Mouse (Mus musculus) limb, embryonic 15.5 days (tissue): Measurements from ENCODE around the gene Uhrf1bp1l. TPM values are rescaled to one million over a fixed set of nuclear protein-coding genes. Genes with fewer than 3 reads are reported as not detected.

Experiments used
- ATAC-seq: fragments of 200-750 bp; cut with Nextera tagmentation; 2 replicates; pipeline ENCODE4 v1.8.0; 2017; ENCODE audit warnings: low read depth, moderate TSS enrichment; ENCODE audit not compliant: insufficient number of reproducible peaks, low FRiP score, low TSS enrichment
- H3K27ac ChIP-seq: fragments of 300-500 bp; sonication (generic); 2 replicates; pipeline ENCODE4 v1.5.1; 2015; ENCODE audit warnings: moderate library complexity, mild to moderate bottlenecking, inconsistent platforms
- H3K27me3 ChIP-seq: fragments of 300-500 bp; sonication (generic); 2 replicates; pipeline ENCODE4 v1.6.1; 2015; ENCODE audit warnings: inconsistent platforms
- H3K36me3 ChIP-seq: fragments of 300-500 bp; sonication (generic); 2 replicates; pipeline ENCODE4 v1.6.1; 2015; ENCODE audit warnings: inconsistent platforms
- H3K4me1 ChIP-seq: fragments of 300-500 bp; sonication (generic); 2 replicates; pipeline ENCODE4 v1.6.1; 2015; ENCODE audit warnings: inconsistent platforms
- H3K4me2 ChIP-seq: fragments of 300-500 bp; sonication (generic); 2 replicates; pipeline ENCODE4 v1.6.1; 2015; ENCODE audit warnings: mild to moderate bottlenecking, inconsistent platforms
- H3K4me3 ChIP-seq: fragments of 300-500 bp; sonication (generic); 2 replicates; pipeline ENCODE4 v1.5.1; 2015; ENCODE audit warnings: mild to moderate bottlenecking, inconsistent platforms
- H3K9ac ChIP-seq: fragments of 300-500 bp; sonication (generic); 2 replicates; pipeline ENCODE4 v1.6.1; 2015; ENCODE audit warnings: inconsistent platforms
- H3K9me3 ChIP-seq: fragments of 300-500 bp; sonication (generic); 2 replicates; pipeline ENCODE4 v1.6.1; 2016; ENCODE audit warnings: inconsistent platforms
- WGBS: fragments of 180-500 bp; shearing (Covaris S2); methylation state at CpG from one replicate; pipeline ENCODE4 v1.1.7; 2015; 5-methylcytosine and 5-hydroxymethylcytosine counted together
- polyA plus RNA-seq: library from polyadenylated mRNA; unstranded; fragments of >200 nt; fragmentation: Nextera tagmentation; extraction: Ambion mirVana; gene quantifications from 2 replicates; pipeline ENCODE4 v1.2.1, GENCODE M21; 2015

Uhrf1bp1l gene
- polyA plus RNA-seq, 1 experiment from 2014 or later, result 19.9 TPM

DNA sequence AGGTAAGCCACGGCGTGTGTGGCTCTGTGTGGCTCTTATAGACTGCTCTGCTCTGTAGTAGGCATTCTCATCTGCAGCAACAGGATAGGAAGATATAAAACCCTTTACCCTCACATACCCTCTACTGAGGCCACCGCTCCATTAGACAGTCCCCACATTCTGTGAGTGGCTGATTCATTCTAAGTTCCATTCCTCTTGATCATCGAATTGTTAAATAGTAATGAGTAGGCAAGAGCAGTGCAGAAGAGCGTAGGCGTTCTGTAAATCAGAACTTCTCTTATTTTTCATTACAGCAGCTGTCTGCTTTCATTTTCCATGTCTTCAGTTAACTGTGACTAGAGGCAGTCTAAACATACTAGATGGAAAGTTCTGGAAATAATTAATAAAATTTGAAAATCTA is 31.2 kb downstream of the Uhrf1bp1l start:
- WGBS, result 89% methylated on average over 6 of the region's 6 CpGs
- H3K36me3 ChIP-seq, result peaks cover 5% of the 10 kb centered on the region; the same call in 1 of the 2 replicates

GRCm38 (mm10) chr10:89791870-89792269 is 47.1 kb downstream of the Uhrf1bp1l start:
- ATAC-seq, result no peak
- 89% methylated on average over 4 of the region's 4 CpGs for WGBS
- Histone ChIP-seq H3K4me3 (no peak overlapping the region), H3K36me3 (peaks cover 10% of the 10 kb centered on the region), H3K27me3 (no peaks in the 10 kb centered on the region), H3K4me1 (no peaks in the 10 kb centered on the region), H3K9ac (no peak overlapping the region), H3K9me3 (no peaks in the 10 kb centered on the region), H3K27ac (no peak overlapping the region), H3K4me2 (no peak overlapping the region)

More for the DNA sequence above, 31.2 kb downstream of the Uhrf1bp1l start:
- Histone ChIP-seq H3K4me1 (no peaks in the 10 kb centered on the region), H3K9me3 (no peaks in the 10 kb centered on the region), H3K4me2 (no peak overlapping the region), H3K27ac (no peak overlapping the region), H3K4me3 (no peak overlapping the region), H3K9ac (no peak overlapping the region), H3K27me3 (no peaks in the 10 kb centered on the region)
- ATAC-seq, result no peak

- WGBS, result 85% methylated on average over 6 of the region's 6 CpGs
- H3K9me3 ChIP-seq, result no peaks in the 10 kb centered on the region
- no peak overlapping the region for H3K4me2 ChIP-seq
- peaks cover 7% of the 10 kb centered on the region for H3K36me3 ChIP-seq
- H3K4me1 ChIP-seq, result no peaks in the 10 kb centered on the region
- no peak overlapping the region for H3K4me3 ChIP-seq
- no peak for ATAC-seq
- no peak overlapping the region for H3K9ac ChIP-seq
- no peak overlapping the region for H3K27ac ChIP-seq
- H3K27me3 ChIP-seq, result no peaks in the 10 kb centered on the region
These were observed 49.3 kb downstream of the Uhrf1bp1l start for GRCm38 (mm10) chr10:89794121-89794520.

GRCm38 (mm10) chr10:89819146-89819545 is 74.4 kb downstream of the Uhrf1bp1l start:
- 53% methylated on average over 4 of the region's 4 CpGs for WGBS

GRCm38 (mm10) chr10:89823906-89824305 is 79.1 kb downstream of the Uhrf1bp1l start:
- H3K9ac ChIP-seq, result no peak overlapping the region
- no peak for ATAC-seq
- 41% methylated on average over 2 of the region's 2 CpGs for WGBS

More at GRCm38 (mm10) chr10:89819146-89819545, 74.4 kb downstream of the Uhrf1bp1l start:
- no peak overlapping the region for H3K27ac ChIP-seq
- H3K9me3 ChIP-seq, result no peaks in the 10 kb centered on the region
- no peak overlapping the region for H3K9ac ChIP-seq
- H3K4me3 ChIP-seq, result no peak overlapping the region
- no peaks in the 10 kb centered on the region for H3K4me1 ChIP-seq
- ATAC-seq, result no peak
- H3K27me3 ChIP-seq, result no peaks in the 10 kb centered on the region
- no peak overlapping the region for H3K4me2 ChIP-seq
- peaks cover 16% of the 10 kb centered on the region for H3K36me3 ChIP-seq

GRCm38 (mm10) chr10:89826896-89827295 is 82.1 kb downstream of the Uhrf1bp1l start:
- H3K4me2 ChIP-seq, result no peak overlapping the region
- no peak overlapping the region for H3K9ac ChIP-seq
- ATAC-seq, result no peak
- H3K9me3 ChIP-seq, result no peaks in the 10 kb centered on the region
- 67% methylated on average over 3 of the region's 3 CpGs for WGBS
- H3K27ac ChIP-seq, result no peak overlapping the region
- H3K27me3 ChIP-seq, result no peaks in the 10 kb centered on the region
- H3K36me3 ChIP-seq, result no peaks in the 10 kb centered on the region; the same call in 1 of the 2 replicates
- no peak overlapping the region for H3K4me3 ChIP-seq
- no peaks in the 10 kb centered on the region for H3K4me1 ChIP-seq

More at GRCm38 (mm10) chr10:89823906-89824305, 79.1 kb downstream of the Uhrf1bp1l start:
- H3K36me3 ChIP-seq, result no peaks in the 10 kb centered on the region; the same call in 1 of the 2 replicates
- H3K4me1 ChIP-seq, result no peaks in the 10 kb centered on the region
- no peak overlapping the region for H3K27ac ChIP-seq
- H3K9me3 ChIP-seq, result no peaks in the 10 kb centered on the region
- H3K4me2 ChIP-seq, result no peak overlapping the region
- H3K4me3 ChIP-seq, result no peak overlapping the region
- no peaks in the 10 kb centered on the region for H3K27me3 ChIP-seq

- Histone ChIP-seq H3K27me3 (no peaks in the 10 kb centered on the region), H3K4me2 (no peak overlapping the region), H3K27ac (no peak overlapping the region), H3K4me3 (no peak overlapping the region), H3K9me3 (no peaks in the 10 kb centered on the region), H3K9ac (no peak overlapping the region), H3K36me3 (no peaks in the 10 kb centered on the region), H3K4me1 (no peaks in the 10 kb centered on the region)
- ATAC-seq, result no peak
- 65% methylated on average over 4 of the region's 4 CpGs for WGBS
These were observed 87.5 kb downstream of the Uhrf1bp1l start for GRCm38 (mm10) chr10:89832334-89832733.

- Histone ChIP-seq H3K9ac (no peak overlapping the region), H3K27ac (no peak overlapping the region), H3K4me2 (no peak overlapping the region), H3K36me3 (no peaks in the 10 kb centered on the region), H3K9me3 (no peaks in the 10 kb centered on the region), H3K27me3 (no peaks in the 10 kb centered on the region), H3K4me3 (no peak overlapping the region), H3K4me1 (no peaks in the 10 kb centered on the region)
- 79% methylated on average over 10 of the region's 10 CpGs for WGBS
- ATAC-seq, result no peak
These were observed 88.4 kb downstream of the Uhrf1bp1l start for GRCm38 (mm10) chr10:89833166-89833565.

DNA sequence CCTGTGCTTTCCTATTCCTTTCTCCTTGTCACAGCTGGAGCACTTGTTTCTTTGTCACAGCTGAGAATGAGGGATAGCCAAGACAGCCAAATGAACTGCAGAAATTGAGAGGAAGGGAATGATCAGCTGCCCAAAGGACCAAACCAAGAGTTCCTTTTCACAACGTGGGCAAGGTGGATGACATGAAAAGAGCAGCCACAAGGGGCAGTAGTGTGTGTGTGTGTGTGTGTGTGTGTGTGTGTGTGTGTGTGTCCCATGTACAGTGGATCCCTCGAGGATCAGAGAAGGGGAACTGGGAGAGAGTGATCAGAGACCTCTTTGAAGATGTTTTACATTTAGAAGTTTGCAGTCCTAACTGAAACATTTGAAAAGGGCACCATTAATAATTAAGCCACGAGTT is 92.7 kb downstream of the Uhrf1bp1l start:
- no peaks in the 10 kb centered on the region for H3K9me3 ChIP-seq
- H3K4me1 ChIP-seq, result no peaks in the 10 kb centered on the region
- no peak overlapping the region for H3K9ac ChIP-seq
- H3K27ac ChIP-seq, result no peak overlapping the region
- no peaks in the 10 kb centered on the region for H3K27me3 ChIP-seq
- ATAC-seq, result no peak
- no peaks in the 10 kb centered on the region for H3K36me3 ChIP-seq
- H3K4me2 ChIP-seq, result no peak overlapping the region
- H3K4me3 ChIP-seq, result no peak overlapping the region
- 48% methylated on average over 3 of the region's 3 CpGs for WGBS

GRCm38 (mm10) chr10:89838834-89839233 is 94.0 kb downstream of the Uhrf1bp1l start:
- Histone ChIP-seq H3K9ac (no peak overlapping the region), H3K4me2 (no peak overlapping the region), H3K36me3 (no peaks in the 10 kb centered on the region), H3K27me3 (no peaks in the 10 kb centered on the region), H3K27ac (no peak overlapping the region), H3K4me3 (no peak overlapping the region), H3K9me3 (no peaks in the 10 kb centered on the region), H3K4me1 (no peaks in the 10 kb centered on the region)
- WGBS, result 78% methylated on average over 3 of the region's 3 CpGs
- ATAC-seq, result no peak

GRCm38 (mm10) chr10:89850951-89851350 is 106.2 kb downstream of the Uhrf1bp1l start:
- Histone ChIP-seq H3K9ac (no peak overlapping the region), H3K36me3 (no peaks in the 10 kb centered on the region), H3K4me1 (no peaks in the 10 kb centered on the region), H3K27me3 (no peaks in the 10 kb centered on the region), H3K4me2 (no peak overlapping the region), H3K9me3 (no peaks in the 10 kb centered on the region), H3K27ac (no peak overlapping the region), H3K4me3 (no peak overlapping the region)
- WGBS, result 92% methylated on average over 6 of the region's 6 CpGs
- ATAC-seq, result no peak

DNA sequence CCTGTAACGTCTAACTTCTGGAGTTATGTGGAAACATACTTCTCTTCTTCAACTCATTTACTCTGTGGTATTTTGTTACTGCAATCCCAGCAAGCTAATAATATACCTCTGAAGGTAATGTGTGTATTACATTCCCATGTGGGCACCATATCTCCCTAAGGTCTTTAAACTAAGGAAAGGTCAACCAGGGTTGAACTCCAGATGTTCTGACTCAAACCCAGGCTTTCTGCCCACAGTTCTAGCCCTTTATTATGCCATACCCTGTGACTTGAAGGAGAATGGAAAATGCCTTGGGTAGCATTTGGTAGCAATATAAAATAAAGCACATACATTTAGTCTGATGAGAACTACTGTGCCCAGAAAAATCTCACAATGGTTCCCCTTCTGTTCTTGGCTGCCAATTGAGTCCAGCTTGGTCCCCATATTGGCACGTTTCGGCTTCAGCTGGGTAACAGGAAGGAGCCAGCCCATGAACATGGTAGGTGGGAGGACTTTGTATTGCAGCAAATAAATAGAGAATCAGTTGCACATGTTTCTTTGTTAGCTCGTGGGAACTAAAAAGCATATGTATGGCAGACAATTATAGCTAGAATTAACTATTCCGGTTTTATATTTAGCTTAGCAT is 110.6 kb downstream of the Uhrf1bp1l start:
- no peak overlapping the region for H3K27ac ChIP-seq
- no peak overlapping the region for H3K9ac ChIP-seq
- no peaks in the 10 kb centered on the region for H3K36me3 ChIP-seq
- H3K4me1 ChIP-seq, result no peaks in the 10 kb centered on the region
- 0 out of 2 replicates have a peak, but pooled peaks have one; percentile 24 for ATAC-seq
- H3K9me3 ChIP-seq, result no peaks in the 10 kb centered on the region
- no peak overlapping the region for H3K4me3 ChIP-seq
- 40% methylated on average over 5 of the region's 5 CpGs for WGBS
- H3K4me2 ChIP-seq, result no peak overlapping the region
- no peaks in the 10 kb centered on the region for H3K27me3 ChIP-seq

DNA sequence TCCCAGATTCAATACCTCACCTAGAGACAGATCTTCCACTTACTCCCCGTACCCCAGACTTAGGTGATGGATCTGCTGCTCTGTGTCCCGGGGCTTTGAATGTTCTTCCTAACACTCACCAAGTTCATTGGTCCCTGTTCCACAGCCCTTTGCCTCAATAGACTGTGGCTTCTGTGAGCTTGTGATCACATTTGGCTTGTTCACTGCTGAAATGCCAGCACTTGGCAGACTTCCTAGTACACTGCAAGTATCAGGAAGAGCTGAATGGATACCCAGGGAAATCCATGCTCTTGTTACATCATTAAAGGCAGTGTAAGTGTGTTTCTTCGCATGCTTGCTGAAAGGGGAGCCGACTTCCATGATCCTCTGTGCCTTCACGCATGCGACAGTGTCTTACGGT is 111.5 kb downstream of the Uhrf1bp1l start:
- no peak overlapping the region for H3K27ac ChIP-seq
- H3K9ac ChIP-seq, result no peak overlapping the region
- no peaks in the 10 kb centered on the region for H3K27me3 ChIP-seq
- no peak for ATAC-seq
- H3K4me2 ChIP-seq, result no peak overlapping the region
- no peak overlapping the region for H3K4me3 ChIP-seq
- no peaks in the 10 kb centered on the region for H3K4me1 ChIP-seq
- 76% methylated on average over 7 of the region's 7 CpGs for WGBS
- H3K36me3 ChIP-seq, result no peaks in the 10 kb centered on the region
- no peaks in the 10 kb centered on the region for H3K9me3 ChIP-seq
